Mouse (Mus musculus) E14TG2a.4 (cell line): ENCODE data around the gene Rnf186.

Experiments used
- CTCF ChIP-seq: conservative IDR thresholded peaks from 2 replicates; pipeline ENCODE4 v1.5.1; 2014; ENCODE audit warnings: low read length
- NANOG ChIP-seq: IDR thresholded peaks from 2 replicates; pipeline ENCODE4 v1.6.1; 2014; ENCODE audit warnings: borderline replicate concordance, low read length, mixed read lengths
- POU5F1 ChIP-seq: IDR thresholded peaks from 2 replicates; pipeline ENCODE4 v1.6.1; 2014; ENCODE audit warnings: low read length, borderline replicate concordance

GRCm38 (mm10) chr4:139005214-139005613 lies 38.3 kb downstream of the Rnf186 start:
- TF ChIP-seq CTCF (no peak), POU5F1 (no peak), NANOG (no peak)
